Mouse (Mus musculus): Measurements from ENCODE around the gene Ccdc81. TPM values are rescaled to one million over a fixed set of nuclear protein-coding genes. Genes with fewer than 3 reads are reported as not detected.

Ccdc81 gene
- total RNA-seq (2021), result under 1 TPM; 0.84 to 0.91 TPM
- long read RNA-seq, result 0 reads

DNA sequence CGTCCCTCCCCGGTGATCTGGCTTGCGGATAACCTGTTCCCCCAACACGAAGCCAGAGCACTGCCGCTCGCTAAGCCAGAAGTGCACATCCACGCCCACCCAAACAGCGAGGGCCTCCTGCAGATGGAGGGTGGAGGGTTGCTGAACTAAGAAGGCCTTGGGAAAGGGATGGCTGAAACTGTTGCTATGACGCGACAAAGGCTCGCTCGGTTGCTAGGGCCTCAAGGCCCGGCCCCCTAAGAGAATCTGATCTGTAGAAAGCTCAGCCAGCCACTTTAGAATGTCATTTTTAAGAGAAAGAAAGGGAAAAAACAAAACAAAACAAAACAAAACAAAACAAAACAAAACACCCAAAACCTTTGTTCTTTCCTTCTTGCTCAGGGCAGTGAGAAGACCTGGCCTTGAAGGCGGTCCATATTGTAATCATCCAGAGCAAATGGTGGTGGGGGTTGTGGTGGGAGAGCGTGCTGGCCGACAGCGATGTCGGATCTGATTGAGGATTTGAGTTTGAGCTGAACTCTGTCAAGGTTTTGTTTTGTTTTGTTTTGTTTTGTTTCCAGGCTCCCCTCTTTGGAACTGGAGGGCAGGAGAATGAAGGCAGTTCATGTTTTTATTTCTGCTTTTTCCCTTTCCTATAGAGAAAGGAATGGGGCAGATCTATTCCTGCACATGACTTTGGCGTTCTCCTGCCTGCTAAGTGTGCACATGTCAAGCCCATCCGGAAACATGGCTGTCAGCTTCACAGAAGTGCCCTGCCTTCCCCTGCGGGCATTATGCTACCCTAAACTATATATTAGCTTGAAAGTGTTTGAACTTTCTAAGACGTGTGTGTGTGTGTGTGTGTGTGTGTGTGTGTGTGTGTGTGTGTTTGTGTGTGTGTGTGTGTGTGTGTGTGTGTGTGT lies at the start of gene Ccdc81:
Ccdc81 (minus strand) TSS at position 188 of the 902 bp plus-strand sequence.
- no peak for DNase-seq (ENCODE audit: low spot score in 2 of 2)

DNA sequence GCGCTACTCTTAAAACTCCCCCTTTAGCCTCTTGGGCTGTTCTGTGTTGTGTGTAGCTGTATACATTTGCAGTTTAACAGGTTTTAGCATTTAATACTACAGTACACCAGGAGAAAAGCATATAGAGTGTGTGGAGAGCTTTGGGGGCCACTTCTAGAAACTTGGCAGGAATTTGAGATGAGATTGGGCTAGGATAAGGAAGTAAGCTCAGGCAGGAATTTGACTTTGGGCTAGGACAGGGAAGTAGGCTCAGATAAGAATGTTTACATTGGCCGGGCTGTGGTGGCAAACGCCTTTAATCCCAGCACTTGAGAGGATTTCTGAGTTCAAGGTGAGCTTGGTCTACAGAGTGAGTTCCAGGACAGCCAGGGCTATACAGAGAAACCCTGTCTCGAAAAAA lies 46.0 kb upstream of the Ccdc81 start:
- DNase-seq (ENCODE audit: low spot score in 2 of 2), result no peak

DNA sequence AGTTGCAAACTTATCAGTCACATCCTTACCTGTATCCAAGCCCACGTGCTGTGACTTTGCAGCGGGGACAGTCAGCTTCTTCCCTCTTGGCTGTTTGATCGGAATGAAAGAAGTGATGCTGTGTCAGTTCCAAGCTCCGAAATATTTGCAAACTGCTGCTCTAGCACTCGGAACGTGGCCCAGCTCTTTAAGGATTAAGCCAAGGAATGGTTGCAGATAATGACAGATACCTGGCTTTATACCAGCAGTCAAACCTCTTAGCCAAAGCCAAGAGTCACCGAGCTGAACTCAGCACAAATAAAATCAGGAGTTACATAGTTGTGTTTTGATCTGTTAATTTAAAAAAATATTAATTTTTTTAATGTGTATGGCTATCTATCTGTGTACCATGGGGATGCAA lies 44.6 kb upstream of the Ccdc81 start:
- DNase-seq (ENCODE audit: low spot score in 2 of 2), result no peak

DNA sequence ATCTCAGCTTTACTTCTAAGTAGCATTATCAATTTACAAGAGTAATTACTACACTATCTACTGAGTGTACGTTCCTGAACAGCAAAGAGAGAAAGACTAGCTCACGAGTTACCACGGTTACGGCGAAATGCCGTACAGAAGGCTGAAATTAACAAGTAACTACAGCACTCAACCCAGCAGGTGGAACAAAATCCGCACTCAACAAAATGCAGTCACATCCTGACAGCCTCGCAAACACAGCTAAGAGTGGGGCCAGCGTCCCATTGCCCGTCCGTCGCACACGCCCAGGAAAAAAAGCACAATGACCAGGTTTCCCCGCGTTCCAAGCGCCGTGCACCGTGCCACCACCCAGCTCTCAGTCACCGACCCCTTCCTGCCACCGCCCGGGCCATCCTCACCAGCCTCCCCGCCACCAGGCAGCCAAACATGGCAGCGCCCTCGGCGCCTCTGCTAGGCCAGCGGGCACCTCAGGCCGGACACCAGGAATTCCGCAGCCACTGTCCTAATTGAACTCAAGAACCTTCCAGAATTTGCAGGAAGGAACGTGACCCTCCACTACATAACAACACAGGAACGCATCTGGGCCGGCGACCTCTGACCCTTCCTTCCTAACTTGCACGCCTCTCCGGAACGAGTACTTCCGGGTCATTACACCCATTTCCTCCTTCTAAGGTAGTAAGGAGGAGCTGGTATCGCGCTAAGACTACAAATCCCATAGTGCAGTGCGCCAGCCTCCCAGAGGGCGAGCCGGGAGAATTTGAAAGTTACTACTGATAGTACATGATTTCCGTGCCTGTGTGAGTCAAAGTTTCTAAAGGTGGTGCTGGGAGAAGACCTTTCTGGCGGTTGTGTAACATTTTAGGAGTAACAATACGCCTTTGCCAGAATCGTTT lies 37.4 kb upstream of the Ccdc81 start, which contains the start of gene Hikeshi:
Hikeshi (minus strand) TSS at position 634 of the 893 bp plus-strand sequence.
- peak; percentile 92 to 98 for DNase-seq (ENCODE audit: low spot score in 2 of 2)

DNA sequence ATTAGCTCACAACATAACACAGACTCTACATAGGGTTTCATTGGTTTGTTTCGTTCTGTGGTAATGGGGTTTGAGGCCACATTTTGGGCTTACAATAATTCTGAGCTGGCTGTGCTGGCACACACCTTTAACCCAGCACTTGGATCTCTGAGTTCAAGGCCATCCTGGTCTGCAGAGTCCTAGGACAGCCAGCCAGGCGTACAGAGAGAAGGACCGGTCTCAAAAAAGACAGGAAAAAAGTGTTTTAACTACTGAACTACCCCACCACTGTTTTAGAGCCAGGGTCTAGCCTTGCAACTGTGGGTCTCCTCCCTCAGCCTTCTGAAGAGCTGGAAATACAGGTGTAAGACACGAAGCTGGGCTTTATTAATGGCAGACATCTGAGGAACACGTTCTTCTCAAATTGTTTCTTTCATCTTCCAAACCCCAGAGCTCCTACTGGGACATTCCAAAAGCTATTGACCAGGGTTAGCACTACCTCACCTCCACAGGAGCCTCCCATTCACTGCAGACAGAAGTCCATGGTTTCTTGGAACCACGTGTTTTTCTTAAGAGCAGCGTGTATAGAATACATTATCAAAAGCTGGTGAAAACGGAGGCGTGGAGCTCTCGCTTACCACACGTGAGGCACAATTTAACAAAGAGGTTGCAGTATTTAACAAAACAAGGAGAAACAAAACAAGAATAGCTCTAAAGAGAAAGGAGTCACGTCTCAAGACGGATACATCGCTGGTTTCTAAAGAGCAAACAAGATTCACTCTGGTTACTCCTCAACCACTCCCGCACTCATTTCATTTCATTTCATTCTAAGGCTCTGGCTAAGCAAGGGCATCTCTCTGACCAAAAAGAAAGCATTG lies 36.3 kb upstream of the Ccdc81 start:
- DNase-seq (ENCODE audit: low spot score in 2 of 2), result no peak

DNA sequence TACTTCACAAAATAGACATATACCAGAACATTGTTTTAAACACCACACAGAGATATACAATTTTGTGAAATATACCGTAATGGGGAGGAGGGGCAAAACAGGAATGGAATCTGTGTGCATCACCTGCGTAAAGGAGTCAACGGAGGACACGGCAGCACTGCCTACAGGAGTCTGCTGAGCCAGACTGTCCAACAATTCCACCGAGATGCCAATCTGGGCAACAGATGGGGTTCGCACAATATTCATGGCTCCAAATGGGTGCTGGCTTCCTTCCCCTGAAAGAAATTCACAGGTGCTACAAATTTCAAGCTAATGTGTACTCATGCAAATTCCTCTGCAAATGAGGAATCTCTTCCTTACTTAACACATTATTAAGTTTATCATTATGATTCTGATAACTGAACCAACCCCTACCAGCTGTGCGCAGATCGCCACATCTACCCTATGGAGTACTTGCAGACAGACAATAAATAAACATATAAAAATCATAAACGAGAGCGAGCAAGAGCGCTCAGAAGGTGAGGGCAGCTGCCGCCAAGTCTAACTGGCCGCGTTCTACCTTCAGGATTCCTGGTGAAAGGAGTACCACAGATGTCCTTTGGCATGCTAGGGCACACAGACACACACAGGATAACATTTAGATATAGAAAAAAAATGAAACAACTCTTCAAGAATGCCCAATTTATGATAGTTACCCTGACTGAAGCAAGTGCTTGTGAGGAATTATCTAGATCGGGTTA lies 20.2 kb upstream of the Ccdc81 start:
- peak; percentile 76 to 90 for DNase-seq (ENCODE audit: low spot score in 2 of 2)

DNA sequence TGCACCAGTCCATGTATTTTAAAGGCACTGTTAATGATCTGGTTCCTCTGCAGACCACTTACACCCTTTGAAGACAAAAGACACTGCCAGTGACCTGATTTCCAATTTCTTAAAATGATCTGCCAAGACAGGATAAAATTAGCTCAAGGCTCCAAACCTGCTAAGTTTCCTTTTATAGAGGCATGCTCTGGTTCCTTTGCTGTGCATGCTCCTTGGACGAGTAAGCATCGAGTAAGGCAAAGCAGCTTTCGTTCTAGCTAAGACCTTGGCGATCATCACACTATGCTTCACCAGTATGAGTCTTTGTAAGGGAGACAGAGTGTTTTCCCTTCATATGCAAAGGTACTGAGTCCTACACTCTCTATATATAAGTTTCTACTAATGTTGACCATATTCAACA lies 14.3 kb upstream of the Ccdc81 start:
- no peak for DNase-seq (ENCODE audit: low spot score in 2 of 2)

DNA sequence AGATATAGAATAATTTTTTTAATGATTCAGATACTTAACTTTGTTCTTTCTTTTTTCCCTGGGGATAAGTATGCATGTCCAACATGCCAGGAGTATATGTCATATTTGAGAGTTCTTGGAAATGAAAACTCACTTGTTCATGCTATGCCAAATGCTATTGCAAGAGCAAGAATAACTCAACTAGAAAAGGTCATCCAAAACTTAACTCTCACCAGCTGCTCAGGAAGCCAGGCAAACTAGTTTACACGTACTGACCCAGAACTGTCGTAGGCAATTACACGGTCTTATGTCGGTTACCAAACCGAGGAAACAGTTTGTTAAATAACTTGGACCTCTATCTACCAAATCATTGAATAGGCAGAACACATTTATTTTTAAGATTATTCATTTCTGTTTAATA lies 13.3 kb upstream of the Ccdc81 start:
- DNase-seq (ENCODE audit: low spot score in 2 of 2), result no peak

DNA sequence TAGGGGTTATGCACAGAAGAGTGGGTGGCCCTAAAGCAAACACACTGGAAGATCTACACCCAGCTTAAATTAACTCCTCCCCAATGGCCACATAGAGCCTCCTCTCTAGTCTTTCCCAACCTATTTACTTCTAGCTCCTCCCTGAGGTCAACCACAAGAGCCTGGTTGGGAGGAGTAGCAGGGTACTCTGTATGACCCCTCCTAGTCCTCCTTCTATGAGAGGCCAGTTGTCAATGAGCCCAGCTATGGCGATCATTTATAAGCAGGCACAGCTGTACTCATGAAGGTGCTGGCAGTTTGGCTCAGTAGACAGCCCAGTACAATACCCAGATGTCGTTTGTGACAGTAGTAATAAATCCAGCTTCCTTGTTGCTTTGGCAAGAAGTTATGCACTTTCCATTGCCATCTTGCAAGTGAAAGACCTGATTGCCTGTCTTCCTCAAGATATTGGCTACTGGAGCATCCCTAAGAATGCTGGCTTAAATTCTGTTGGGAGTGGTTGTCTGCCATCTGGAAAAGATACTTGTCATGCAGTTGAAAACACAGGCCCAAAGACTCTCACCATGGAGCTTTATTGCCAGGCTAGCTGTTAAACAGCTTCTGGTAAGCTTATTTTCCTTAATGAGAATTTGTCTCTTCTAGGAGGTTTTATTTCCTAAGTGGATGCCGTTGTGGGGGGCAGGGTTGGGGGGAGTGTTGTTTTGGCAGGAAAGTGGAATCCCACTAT lies 10.2 kb upstream of the Ccdc81 start:
- no peak for DNase-seq (ENCODE audit: low spot score in 2 of 2)

DNA sequence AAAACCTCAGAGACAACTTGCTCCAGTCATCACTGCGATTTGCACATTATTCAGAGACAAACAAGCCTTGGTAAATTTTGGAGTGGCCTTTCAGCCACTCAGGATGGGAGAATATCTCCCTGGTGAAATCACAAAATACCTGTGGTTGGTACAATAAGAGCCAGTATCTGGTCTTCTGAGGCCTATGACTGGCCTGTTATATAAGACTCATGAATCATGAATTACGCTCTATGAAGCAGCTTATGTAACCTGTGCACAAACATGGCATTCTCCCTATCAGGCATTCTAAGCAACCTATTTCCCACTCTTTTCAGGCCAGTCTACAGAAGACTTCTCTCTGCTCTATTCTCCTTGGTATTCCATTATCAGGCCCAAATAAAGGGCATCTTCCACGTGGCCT lies 8.9 kb upstream of the Ccdc81 start:
- no peak for DNase-seq (ENCODE audit: low spot score in 2 of 2)

DNA sequence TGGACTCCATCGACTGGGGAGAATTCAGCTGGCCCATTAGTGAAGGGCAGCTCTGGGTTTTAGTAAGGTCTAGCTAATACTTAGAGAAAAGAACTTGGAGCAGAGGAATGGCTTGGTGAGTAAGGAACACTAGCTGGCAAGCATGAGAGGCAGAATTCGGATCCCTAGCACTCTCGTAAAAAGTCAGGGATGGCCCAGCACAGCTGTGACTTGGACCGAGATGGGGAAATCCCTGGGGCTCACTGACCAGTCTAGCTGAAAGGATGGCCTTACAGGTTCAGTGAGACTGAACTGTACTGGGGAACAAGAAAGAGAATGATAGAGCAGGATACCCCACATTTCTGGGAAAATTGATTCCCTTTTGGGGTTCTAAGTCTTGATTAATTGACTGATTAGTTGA lies 6.3 kb upstream of the Ccdc81 start:
- no peak for DNase-seq (ENCODE audit: low spot score in 2 of 2)

DNA sequence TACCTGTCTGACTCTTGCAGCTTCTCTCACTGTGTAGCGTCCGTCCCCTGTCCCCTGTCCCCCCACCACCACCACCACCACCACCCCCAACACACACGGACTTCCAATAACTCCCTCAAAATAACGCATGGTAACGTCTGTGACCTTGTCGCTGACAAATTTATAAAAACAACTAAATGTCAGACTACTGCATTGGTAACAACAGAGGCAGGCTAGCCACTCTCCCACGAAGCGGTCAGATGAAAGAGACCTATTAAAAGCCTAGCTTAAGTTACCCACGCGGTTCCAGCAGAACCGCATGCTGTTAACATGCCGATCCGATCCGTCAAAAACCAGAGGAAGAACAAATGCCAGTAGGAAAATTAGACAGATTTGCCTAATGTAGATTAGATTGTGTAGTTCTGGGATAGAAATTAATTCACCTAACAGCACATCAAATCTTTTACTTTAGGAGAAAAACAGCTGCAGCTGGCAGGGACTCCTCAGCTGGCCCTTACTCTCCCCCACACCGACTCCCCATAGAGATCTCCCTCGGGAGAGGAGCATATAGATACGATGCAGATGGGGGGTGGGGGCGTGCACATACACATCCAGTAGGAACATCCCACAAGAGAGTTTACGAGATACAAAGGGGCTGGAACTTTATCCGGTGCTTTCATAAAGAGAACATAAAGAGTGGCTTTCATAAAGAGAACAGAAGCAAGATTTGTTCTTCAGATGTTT lies 5.6 kb upstream of the Ccdc81 start:
- no peak for DNase-seq (ENCODE audit: low spot score in 2 of 2)

DNA sequence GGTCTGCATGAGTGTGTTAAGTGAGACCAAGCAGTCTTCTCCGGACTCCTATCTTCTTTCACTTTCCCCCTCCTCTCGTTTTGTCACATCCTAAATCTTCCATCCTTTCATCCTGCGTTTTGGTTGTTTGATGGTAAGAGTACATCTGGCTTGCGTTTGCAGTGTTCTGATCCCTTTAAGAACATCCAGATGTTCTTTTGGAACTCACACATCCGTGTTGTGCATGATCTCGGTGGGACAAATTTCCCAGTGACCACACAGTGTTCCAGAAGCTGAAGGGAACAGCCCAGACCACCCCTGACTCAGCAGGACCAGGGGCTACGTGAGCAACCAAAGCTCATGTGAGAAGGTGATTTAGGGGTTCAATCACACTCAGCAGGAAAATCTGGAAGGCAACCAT lies 5.0 kb upstream of the Ccdc81 start:
- no peak for DNase-seq (ENCODE audit: low spot score in 2 of 2)

DNA sequence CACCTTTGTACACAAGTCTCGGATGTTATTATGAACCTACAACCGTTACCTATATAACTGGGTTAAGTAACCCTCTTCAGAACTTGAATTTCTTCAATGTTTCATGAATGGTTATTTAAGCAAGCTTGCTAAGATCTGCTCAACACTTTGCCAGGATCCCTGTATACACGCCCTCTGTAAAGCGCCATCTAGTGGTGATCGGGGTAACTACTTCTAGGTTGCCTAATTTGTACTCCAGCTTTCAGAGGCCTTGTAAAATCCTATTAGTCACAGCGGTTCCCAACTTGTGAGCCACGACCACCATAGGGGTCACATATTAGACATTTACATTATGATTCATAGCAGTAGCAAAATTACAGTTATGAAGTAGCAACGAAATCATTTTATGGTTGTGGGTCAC lies 4.5 kb upstream of the Ccdc81 start:
- peak; percentile 66 to 83 for DNase-seq (ENCODE audit: low spot score in 2 of 2)

DNA sequence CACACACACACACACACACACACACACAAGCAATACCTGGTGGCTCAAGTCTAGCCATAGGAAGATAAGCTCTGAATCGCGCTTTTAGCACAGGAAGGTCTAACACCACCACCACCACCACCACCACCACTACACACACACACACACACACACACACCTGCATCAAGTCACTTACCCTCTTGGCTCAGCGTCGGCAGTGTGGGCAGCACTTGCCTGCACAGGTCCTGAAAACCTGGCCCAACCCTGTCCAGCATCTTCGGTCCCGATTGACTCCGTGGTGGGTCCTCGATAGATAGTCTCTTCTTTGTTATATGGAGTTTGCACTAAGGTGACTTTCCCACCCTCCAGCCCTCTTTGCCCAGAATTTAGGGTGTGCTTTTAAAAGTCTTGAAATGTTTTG lies 422 bp downstream of the Ccdc81 start:
- DNase-seq (ENCODE audit: low spot score in 2 of 2), result no peak

DNA sequence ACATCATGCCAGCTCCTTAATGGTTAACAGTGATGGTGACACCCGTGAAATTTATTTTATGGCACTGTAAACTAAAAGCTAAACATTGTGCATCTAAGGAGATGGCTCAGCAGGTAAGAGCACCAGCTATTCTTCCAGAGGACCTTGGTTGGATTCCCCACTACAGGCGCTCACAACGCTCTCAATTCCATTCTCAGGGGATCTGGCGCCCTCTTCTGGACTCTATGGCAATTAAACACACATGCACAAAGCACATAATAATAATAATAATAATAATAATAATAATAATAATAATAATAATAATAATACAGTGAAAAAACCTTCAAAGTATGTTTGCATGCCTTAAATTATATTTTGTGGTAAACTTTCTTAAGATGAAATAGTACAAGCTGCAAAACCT lies 11.6 kb downstream of the Ccdc81 start:
- DNase-seq (ENCODE audit: low spot score in 2 of 2), result no peak

DNA sequence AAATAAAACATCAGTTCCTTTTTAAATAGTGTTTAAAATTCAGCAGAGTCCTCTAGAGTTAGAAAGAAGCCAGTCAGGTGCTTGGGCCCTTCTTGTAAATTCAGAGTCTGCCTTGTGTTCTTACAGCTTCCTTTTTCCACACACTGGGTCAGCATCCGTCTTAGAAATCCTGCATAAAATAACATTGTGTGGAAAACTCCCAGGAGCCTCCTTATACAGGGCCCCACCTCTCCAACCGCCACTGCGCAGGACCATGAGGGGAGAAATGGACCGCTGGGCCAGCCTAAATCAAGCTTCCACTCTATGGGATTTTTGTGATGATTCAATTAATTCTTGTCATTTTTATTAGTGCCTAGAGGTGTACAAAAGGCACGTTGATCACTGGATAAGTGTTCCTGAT lies 12.0 kb downstream of the Ccdc81 start:
- DNase-seq (ENCODE audit: low spot score in 2 of 2), result no peak

DNA sequence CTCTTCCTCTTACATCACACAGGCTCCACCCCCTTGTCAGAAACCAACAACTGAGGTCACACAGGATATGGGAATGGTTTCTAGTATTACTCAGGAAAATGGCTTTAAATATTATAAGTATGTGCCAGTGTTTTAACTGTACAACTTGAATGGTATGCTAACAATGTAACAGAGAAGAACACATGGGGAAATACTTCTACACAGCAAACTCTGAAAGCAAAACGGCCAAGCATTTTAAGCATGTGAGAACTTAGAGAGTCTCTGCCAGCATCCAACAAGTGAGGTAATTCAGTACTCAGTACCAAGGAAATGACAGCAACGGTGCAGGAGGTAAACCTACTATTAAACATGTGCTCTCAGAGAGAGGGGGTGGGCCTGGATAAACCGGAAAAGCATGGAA lies 18.9 kb downstream of the Ccdc81 start:
- DNase-seq (ENCODE audit: low spot score in 2 of 2), result no peak

DNA sequence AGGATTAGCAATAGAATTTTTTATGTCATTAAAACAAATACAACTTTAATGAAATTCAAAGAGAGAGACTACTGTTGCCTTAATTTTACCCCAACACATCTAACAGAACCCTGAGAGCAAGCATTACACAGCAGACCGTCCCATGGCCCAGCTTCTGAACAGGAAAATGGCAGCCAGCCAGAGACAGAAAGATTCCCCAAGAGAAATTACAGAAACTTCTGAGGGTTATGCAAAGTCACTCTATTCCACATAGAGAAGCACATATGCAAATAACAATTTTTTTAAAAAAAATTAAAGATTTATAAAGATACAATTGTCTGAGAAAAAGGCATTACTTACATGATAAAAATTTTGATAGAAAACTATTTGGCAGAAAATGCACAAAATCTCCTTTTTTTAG lies 23.7 kb downstream of the Ccdc81 start:
- DNase-seq (ENCODE audit: low spot score in 2 of 2), result no peak

Measured in layer of hippocampus, adult 18-20 months (tissue).